Mouse (Mus musculus) stomach, embryonic 15.5 days (tissue): ENCODE results near the gene Eif4a1. TPM values are rescaled to one million over a fixed set of nuclear protein-coding genes. Genes with fewer than 3 reads are reported as not detected.

Experiments
- ATAC-seq: fragments of 200-750 bp; cut with Nextera tagmentation; 2 replicates; pipeline ENCODE4 v1.8.0; 2017; ENCODE audit warnings: low read depth, moderate number of reproducible peaks, moderate TSS enrichment; ENCODE audit not compliant: insufficient read depth, low FRiP score
- H3K27ac ChIP-seq: fragments of 300-500 bp; sonication (generic); 2 replicates; pipeline ENCODE4 v1.5.1; 2015; ENCODE audit warnings: mild to moderate bottlenecking, inconsistent platforms
- H3K27me3 ChIP-seq: fragments of 300-500 bp; sonication (generic); replicated peaks from 2 replicates; pipeline ENCODE4 v1.6.1; 2015; ENCODE audit warnings: inconsistent platforms
- H3K36me3 ChIP-seq: fragments of 300-500 bp; sonication (generic); 2 replicates; pipeline ENCODE4 v1.6.1; 2015; ENCODE audit warnings: inconsistent platforms
- H3K4me1 ChIP-seq: fragments of 300-500 bp; sonication (generic); 2 replicates; pipeline ENCODE4 v1.6.1; 2015; ENCODE audit warnings: inconsistent platforms
- H3K4me2 ChIP-seq: fragments of 300-500 bp; sonication (generic); 2 replicates; pipeline ENCODE4 v1.6.1; 2015; ENCODE audit warnings: mild to moderate bottlenecking, inconsistent platforms
- H3K4me3 ChIP-seq: fragments of 300-500 bp; sonication (generic); replicated peaks from 2 replicates; pipeline ENCODE4 v1.5.1; 2015; ENCODE audit warnings: inconsistent platforms
- H3K9ac ChIP-seq: fragments of 300-500 bp; sonication (generic); 2 replicates; pipeline ENCODE4 v1.6.1; 2015; ENCODE audit warnings: inconsistent platforms
- H3K9me3 ChIP-seq: fragments of 300-500 bp; sonication (generic); 2 replicates; pipeline ENCODE4 v1.6.1; 2016; ENCODE audit warnings: inconsistent platforms
- WGBS: fragments of 180-500 bp; shearing (Covaris S2); methylation state at CpG from one replicate; pipeline ENCODE4 v1.1.7; 2015; 5-methylcytosine and 5-hydroxymethylcytosine counted together
- microRNA counts: library from miRNA; unstranded; fragments of <30 nt; microRNA quantifications from one replicate; lab custom pipeline; 2016
- microRNA-seq: library from miRNA; unstranded; fragments of <30 nt; microRNA quantifications from one replicate; pipeline ENCODE4, GENCODE M21; 2016
- polyA plus RNA-seq: library from polyadenylated mRNA; unstranded; fragments of >200 nt; fragmentation: Nextera tagmentation; extraction: Ambion mirVana; gene quantifications from 2 replicates; pipeline ENCODE4 v1.2.1, GENCODE M21; 2015

Eif4a1 gene
- polyA plus RNA-seq, 1 experiment from 2014 or later, result 442 TPM

GRCm38 (mm10) chr11:69622406-69622805 lies 49.8 kb downstream of the Eif4a1 start:
- Histone ChIP-seq H3K27me3 (no peaks in the 10 kb centered on the region), H3K9me3 (no peaks in the 10 kb centered on the region), H3K4me2 (peak overlapping the region; percentile 77), H3K27ac (peak overlapping the region; percentile 63), H3K36me3 (no peaks in the 10 kb centered on the region), H3K4me1 (0 out of 2 replicates have a peak, but pooled peaks cover 9% of the 10 kb centered on the region), H3K4me3 (peak overlapping the region; percentile 59), H3K9ac (peak overlapping the region; percentile 63)
- no peak for ATAC-seq
- WGBS, result 21% methylated on average over 6 of the region's 6 CpGs

GRCm38 (mm10) chr11:69621571-69622268 lies 50.5 kb downstream of the Eif4a1 start, which contains the start of gene Sat2:
Gene Sat2 (plus strand): TSS chr11:69622024.
- H3K36me3 ChIP-seq, result no peaks in the 10 kb centered on the region
- H3K4me1 ChIP-seq, result 0 out of 2 replicates have a peak, but pooled peaks cover 9% of the 10 kb centered on the region
- no peaks in the 10 kb centered on the region for H3K27me3 ChIP-seq
- peak within 1 kb of the TSS; percentile 77 for H3K4me2 ChIP-seq
- H3K9me3 ChIP-seq, result no peaks in the 10 kb centered on the region
- H3K4me3 ChIP-seq, result peak within 1 kb of the TSS; percentile 59
- 1% methylated on average over 20 of the region's 20 CpGs for WGBS
- peak within 1 kb of the TSS; percentile 63 for H3K27ac ChIP-seq
- H3K9ac ChIP-seq, result peak within 1 kb of the TSS; percentile 63
- peak; percentile 78; the same call in 1 of the 2 replicates for ATAC-seq

- 0 out of 2 replicates have a peak, but pooled peaks cover 9% of the 10 kb centered on the region for H3K4me1 ChIP-seq
- no peaks in the 10 kb centered on the region for H3K9me3 ChIP-seq
- H3K4me2 ChIP-seq, result no peak overlapping the region
- no peak overlapping the region for H3K9ac ChIP-seq
- H3K36me3 ChIP-seq, result no peaks in the 10 kb centered on the region
- H3K27me3 ChIP-seq, result no peaks in the 10 kb centered on the region
- ATAC-seq, result no peak
- H3K4me3 ChIP-seq, result no peak overlapping the region
- WGBS, result 76% methylated on average over 7 of the region's 7 CpGs
- H3K27ac ChIP-seq, result no peak overlapping the region
Observed at GRCm38 (mm10) chr11:69620394-69621081, 51.7 kb downstream of the Eif4a1 start.

- Histone ChIP-seq H3K27ac (no peak within 1 kb of the TSS), H3K9ac (no peak within 1 kb of the TSS), H3K9me3 (no peaks in the 10 kb centered on the region), H3K4me3 (no peak within 1 kb of the TSS), H3K27me3 (no peaks in the 10 kb centered on the region), H3K36me3 (no peaks in the 10 kb centered on the region), H3K4me1 (0 out of 2 replicates have a peak, but pooled peaks cover 9% of the 10 kb centered on the region), H3K4me2 (no peak within 1 kb of the TSS)
- 48% methylated on average over 5 of the region's 5 CpGs for WGBS
- no peak for ATAC-seq
Observed at GRCm38 (mm10) chr11:69617805-69618204, 54.4 kb downstream of the Eif4a1 start, which contains the start of gene Shbg. Gene Shbg (minus strand): TSS chr11:69617905.

MicroRNA genes within 50 kb of the gene (microRNA counts, 519-probe panel; counts per million panel counts)
- microRNA mmu-miR-1934 (lab: Ali Mortazavi, UCI) (not detected), microRNA mmu-miR-467f (lab: Ali Mortazavi, UCI) (2,974 counts per million, percentile 75 among the panel's probes with 10 or more counts)

Small RNA genes within 50 kb of the gene (microRNA-seq; reads per million reads assigned to microRNA genes)
- gene Mir1934 (3.1 reads per million, percentile 12 among the genes with 10 or more reads in this experiment), gene Mir467f (not detected)

Other genes with a start within 250 kb of the Eif4a1 start
- 0.81 and 1.1 TPM in 2 replicates for gene Dnah2, start 123.3 kb downstream of the Eif4a1 start, polyA plus RNA-seq
- 10.4 and 12.6 TPM in 2 replicates for gene Efnb3, start 112.2 kb downstream of the Eif4a1 start, polyA plus RNA-seq
- 21.6 and 24.5 TPM in 2 replicates for gene Wrap53, start 92.2 kb downstream of the Eif4a1 start, polyA plus RNA-seq
- gene Trp53, start 92.1 kb downstream of the Eif4a1 start, polyA plus RNA-seq, result 122 and 130 TPM in 2 replicates
- gene Atp1b2, start 66.5 kb downstream of the Eif4a1 start, polyA plus RNA-seq, result 7.5 and 7.7 TPM in 2 replicates
- gene Shbg, start 54.5 kb downstream of the Eif4a1 start, polyA plus RNA-seq, result 0.99 and 2.1 TPM in 2 replicates
- 14.4 and 17.8 TPM in 2 replicates for gene Sat2, start 50.4 kb downstream of the Eif4a1 start, polyA plus RNA-seq
- 21.0 and 27.0 TPM in 2 replicates for gene Fxr2, start 39.4 kb downstream of the Eif4a1 start, polyA plus RNA-seq
- gene Sox15, start 17.1 kb downstream of the Eif4a1 start, polyA plus RNA-seq, result 3.7 and 6.0 TPM in 2 replicates
- gene Mpdu1, start 9.8 kb downstream of the Eif4a1 start, polyA plus RNA-seq, result 58.7 and 66.1 TPM in 2 replicates
- 15.5 and 16.3 TPM in 2 replicates for gene Cd68, start 6.3 kb downstream of the Eif4a1 start, polyA plus RNA-seq
- gene Senp3, start 9.7 kb upstream of the Eif4a1 start, polyA plus RNA-seq, result 69.1 and 74.5 TPM in 2 replicates
- gene Tnfsf13, start 13.4 kb upstream of the Eif4a1 start, polyA plus RNA-seq, result 0.31 and 0.61 TPM in 2 replicates
- gene Tnfsf12, start 23.4 kb upstream of the Eif4a1 start, polyA plus RNA-seq, result 8.0 and 8.9 TPM in 2 replicates
- 3.3 and 3.5 TPM in 2 replicates for gene Tnfsfm13, start 23.7 kb upstream of the Eif4a1 start, polyA plus RNA-seq
- gene Polr2a, start 86.2 kb upstream of the Eif4a1 start, polyA plus RNA-seq, result 21.0 and 25.8 TPM in 2 replicates
- 0.12 TPM in 1 of 2 replicates, not detected in the other for gene Slc35g3, start 89.5 kb upstream of the Eif4a1 start, polyA plus RNA-seq
- 2.7 and 3.0 TPM in 2 replicates for gene Zbtb4, start 93.5 kb upstream of the Eif4a1 start, polyA plus RNA-seq
- 5.1 and 6.0 TPM in 2 replicates for gene Chrnb1, start 123.5 kb upstream of the Eif4a1 start, polyA plus RNA-seq
- 2.2 and 2.4 TPM in 2 replicates for gene Fgf11, start 129.4 kb upstream of the Eif4a1 start, polyA plus RNA-seq
- 19.9 and 20.4 TPM in 2 replicates for gene Tmem102, start 133.2 kb upstream of the Eif4a1 start, polyA plus RNA-seq
- gene Gm39566, start 142.9 kb upstream of the Eif4a1 start, polyA plus RNA-seq, result not detected in 2 replicates
- not detected in 2 replicates for gene Spem2, start 146.0 kb upstream of the Eif4a1 start, polyA plus RNA-seq
- not detected in 2 replicates for gene Spem1, start 149.8 kb upstream of the Eif4a1 start, polyA plus RNA-seq
- gene Nlgn2, start 165.4 kb upstream of the Eif4a1 start, polyA plus RNA-seq, result 6.3 and 7.4 TPM in 2 replicates
- gene Tmem256, start 166.1 kb upstream of the Eif4a1 start, polyA plus RNA-seq, result 400 and 416 TPM in 2 replicates
- 80.8 and 81.3 TPM in 2 replicates for gene Plscr3, start 174.0 kb upstream of the Eif4a1 start, polyA plus RNA-seq
- gene Tnk1, start 186.3 kb upstream of the Eif4a1 start, polyA plus RNA-seq, result 12.9 and 15.4 TPM in 2 replicates
- gene Tmem95, start 205.6 kb upstream of the Eif4a1 start, polyA plus RNA-seq, result not detected in 2 replicates
- 7.8 and 9.2 TPM in 2 replicates for gene Kctd11, start 209.0 kb upstream of the Eif4a1 start, polyA plus RNA-seq
- gene Acap1, start 223.1 kb upstream of the Eif4a1 start, polyA plus RNA-seq, result 5.0 and 6.1 TPM in 2 replicates
- 7.5 and 10.4 TPM in 2 replicates for gene 2810408A11Rik, start 228.6 kb upstream of the Eif4a1 start, polyA plus RNA-seq
- gene Neurl4, start 228.6 kb upstream of the Eif4a1 start, polyA plus RNA-seq, result 7.2 and 8.0 TPM in 2 replicates
- 66.2 and 69.1 TPM in 2 replicates for gene Gps2, start 241.5 kb upstream of the Eif4a1 start, polyA plus RNA-seq
- 1,591 and 1,597 TPM in 2 replicates for gene Eif5a, start 249.5 kb upstream of the Eif4a1 start, polyA plus RNA-seq